Mouse (Mus musculus) monocyte, adult 2 months (primary cell): ENCODE data around the gene Nkain4.

Source experiments
- DNase-seq, 2 experiments: peaks; one replicate each; pipeline ENCODE4 v3.0.0; 2022; ENCODE audit warnings: low spot score in 2 of 2, low read depth in 1 of 2

Nkain4 gene

GRCm38 (mm10) chr2:180952731-180953171 lies 1.7 kb downstream of the Nkain4 start:
- no peak for DNase-seq

GRCm38 (mm10) chr2:180949947-180950346 lies 4.6 kb downstream of the Nkain4 start:
- DNase-seq = no peak

- no peak for DNase-seq
Observed at GRCm38 (mm10) chr2:180941869-180942268, 12.6 kb downstream of the Nkain4 start.

- DNase-seq = no peak
Observed at GRCm38 (mm10) chr2:180940187-180940586, 14.3 kb downstream of the Nkain4 start.

- no peak for DNase-seq
Observed at GRCm38 (mm10) chr2:180932418-180932817, 22.1 kb downstream of the Nkain4 start.

GRCm38 (mm10) chr2:180928723-180929122 lies 25.8 kb downstream of the Nkain4 start, which contains the start of gene Birc7:
Gene Birc7 (plus strand): TSS chr2:180929023.
- DNase-seq = no peak

GRCm38 (mm10) chr2:180925176-180925575 lies 29.3 kb downstream of the Nkain4 start:
- DNase-seq = peak in 1 of 2 experiments; percentile 25

GRCm38 (mm10) chr2:180922739-180923138 lies 31.8 kb downstream of the Nkain4 start:
- no peak for DNase-seq

GRCm38 (mm10) chr2:180920810-180921400 lies 33.6 kb downstream of the Nkain4 start, which contains the start of gene Ythdf1:
Gene Ythdf1 (minus strand): TSS chr2:180920949.
- peak; percentile 89 to 97 for DNase-seq

- DNase-seq = peak in 1 of 2 experiments; percentile 18
Observed at GRCm38 (mm10) chr2:180919913-180920809, 34.3 kb downstream of the Nkain4 start.

- DNase-seq = no peak
Observed at GRCm38 (mm10) chr2:180915886-180916433, 38.5 kb downstream of the Nkain4 start.

GRCm38 (mm10) chr2:180910928-180911327 lies 43.6 kb downstream of the Nkain4 start:
- DNase-seq = no peak

- DNase-seq = no peak
Observed at GRCm38 (mm10) chr2:180905556-180906221, 48.8 kb downstream of the Nkain4 start.

- no peak for DNase-seq
Observed at GRCm38 (mm10) chr2:180904435-180905208, 49.9 kb downstream of the Nkain4 start.

GRCm38 (mm10) chr2:180902086-180902485 lies 52.4 kb downstream of the Nkain4 start:
- no peak for DNase-seq

- DNase-seq = no peak
Observed at GRCm38 (mm10) chr2:180897857-180898256, 56.6 kb downstream of the Nkain4 start.

GRCm38 (mm10) chr2:180896819-180897625 lies 57.5 kb downstream of the Nkain4 start:
- no peak for DNase-seq

- DNase-seq = no peak
Observed at GRCm38 (mm10) chr2:180895837-180896525, 58.5 kb downstream of the Nkain4 start.

GRCm38 (mm10) chr2:180895321-180895720 lies 59.2 kb downstream of the Nkain4 start:
- no peak for DNase-seq
